In genomic region chr9:44713574-44713973, GRCm38 (mm10) we compare ENCODE assay signal across 22 mouse cellular contexts. TPM values are rescaled to one million over a fixed set of nuclear protein-coding genes. Genes with fewer than 3 reads are reported as not detected.
"Had no signal": no experiment of that assay in that cellular context is flagged by ENCODE, and none has a peak within 500 bp of the region (broad histone marks: within the 10 kb centered on the region; RNA-seq: fewer than 3 reads in every experiment).

No protein-coding gene starts in this region.

- H3K4me2 ChIP-seq: lung, embryonic 14.5 days; midbrain, embryonic 13.5 days; midbrain, embryonic 15.5 days; neural tube, embryonic 12.5 days had no signal

- H3K9ac ChIP-seq: liver, embryonic 14.5 days; lung, embryonic 14.5 days; midbrain, embryonic 13.5 days; midbrain, embryonic 15.5 days; neural tube, embryonic 12.5 days had no signal

- H3K4me3 ChIP-seq: midbrain, embryonic 10.5 days; midbrain, embryonic 13.5 days; midbrain, embryonic 15.5 days; neural tube, embryonic 12.5 days had no signal

- ATAC-seq: midbrain, embryonic 13.5 days; midbrain, embryonic 15.5 days had no signal

- H3K27ac ChIP-seq: liver, embryonic 14.5 days; midbrain, embryonic 10.5 days; midbrain, embryonic 13.5 days; midbrain, embryonic 15.5 days; neural tube, embryonic 12.5 days had no signal

- H3K27me3 ChIP-seq: midbrain, embryonic 13.5 days; midbrain, embryonic 15.5 days; neural tube, embryonic 12.5 days had no signal

- H3K9me3 ChIP-seq: midbrain, embryonic 10.5 days; midbrain, embryonic 13.5 days; midbrain, embryonic 15.5 days; neural tube, embryonic 12.5 days had no signal

- DNase-seq: lung, embryonic 14.5 days; lung, postnatal 10 days; retina, postnatal 1 day; right cerebral cortex, adult 18-20 months; right cerebral cortex, postnatal 25 days; right cerebral cortex, postnatal 4 days; spleen, adult 18-20 months; thymus, adult 18-20 months; thymus, postnatal 14 days; thymus, postnatal 36 days had no signal

RNA-seq across cellular contexts. Expression of gene Phldb1, which starts 21.4 kb away (rescaled TPM):
- total RNA-seq: neutrophil, adult 5-6 weeks had no signal

RNA-seq across cellular contexts. Expression of gene Treh, which starts 40.5 kb away (rescaled TPM):
- total RNA-seq: megakaryocyte, adult 5-6 weeks; megakaryocyte-erythroid progenitor cell, adult 5-6 weeks; neutrophil, adult 5-6 weeks had no signal
- polyA plus RNA-seq: liver, embryonic 14.5 days; liver, embryonic 16.5 days; lung, embryonic 14.5 days; lung, embryonic 16.5 days; midbrain, embryonic 10.5 days; midbrain, embryonic 13.5 days; midbrain, embryonic 15.5 days; neural tube, embryonic 12.5 days; neural tube, embryonic 14.5 days; stomach, embryonic 14.5 days had no signal
